Mouse (Mus musculus): ENCODE data around the gene 2810004N23Rik. TPM values are rescaled to one million over a fixed set of nuclear protein-coding genes. Genes with fewer than 3 reads are reported as not detected.

The 2810004N23Rik gene
- 10 to 100 TPM; 44.8 to 47.4 TPM for total RNA-seq (2021)

DNA sequence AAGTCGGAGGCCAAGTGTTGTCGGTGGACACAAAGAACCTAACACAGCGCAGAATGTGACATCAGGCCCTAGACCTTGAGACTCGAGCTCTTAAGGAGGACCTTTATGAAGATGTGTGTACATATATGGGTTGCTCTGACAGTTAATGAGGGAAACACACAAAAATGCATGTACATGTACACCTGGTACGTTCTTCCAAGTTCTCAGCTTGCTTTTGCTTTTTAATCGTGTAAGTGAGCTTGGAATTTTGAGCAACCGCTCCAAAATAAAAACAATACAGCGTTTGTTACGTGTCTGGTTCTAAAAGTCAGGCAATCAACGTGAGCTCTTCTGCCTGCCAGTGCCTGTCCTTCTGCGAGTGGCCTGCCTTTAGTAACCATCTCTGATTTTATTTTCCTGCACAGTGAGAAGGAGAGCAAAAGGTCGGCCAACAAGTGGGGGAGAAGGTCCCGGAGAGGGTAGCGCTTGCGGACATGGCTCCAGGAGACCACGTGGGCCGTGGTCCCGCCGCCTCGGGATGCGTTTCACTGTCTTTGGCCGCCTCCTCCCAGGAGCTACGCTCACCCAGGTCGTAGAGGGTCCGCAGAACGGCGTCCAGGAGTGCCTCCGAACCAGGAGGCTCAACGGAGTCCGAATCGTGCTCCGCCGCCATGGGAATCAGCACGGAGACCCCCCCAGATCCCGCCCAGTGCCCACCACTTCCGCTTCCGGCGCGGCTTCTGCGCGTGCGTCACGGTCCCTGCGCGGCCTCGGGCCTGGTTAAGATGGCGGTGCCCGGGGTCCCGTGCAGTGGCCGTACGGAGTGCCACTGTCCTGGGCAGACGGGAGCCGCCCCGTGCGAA, at the start of gene 2810004N23Rik, which contains the start of gene Gnpat:
2810004N23Rik (minus strand) TSS at position 800 of the 842 bp plus-strand sequence.
Gnpat (plus strand) TSS at position 713 of the 842 bp plus-strand sequence.
- intact Hi-C loops (cut with DNase I) = no loop called here
- peak; percentile 95 to 98 for DNase-seq

DNA sequence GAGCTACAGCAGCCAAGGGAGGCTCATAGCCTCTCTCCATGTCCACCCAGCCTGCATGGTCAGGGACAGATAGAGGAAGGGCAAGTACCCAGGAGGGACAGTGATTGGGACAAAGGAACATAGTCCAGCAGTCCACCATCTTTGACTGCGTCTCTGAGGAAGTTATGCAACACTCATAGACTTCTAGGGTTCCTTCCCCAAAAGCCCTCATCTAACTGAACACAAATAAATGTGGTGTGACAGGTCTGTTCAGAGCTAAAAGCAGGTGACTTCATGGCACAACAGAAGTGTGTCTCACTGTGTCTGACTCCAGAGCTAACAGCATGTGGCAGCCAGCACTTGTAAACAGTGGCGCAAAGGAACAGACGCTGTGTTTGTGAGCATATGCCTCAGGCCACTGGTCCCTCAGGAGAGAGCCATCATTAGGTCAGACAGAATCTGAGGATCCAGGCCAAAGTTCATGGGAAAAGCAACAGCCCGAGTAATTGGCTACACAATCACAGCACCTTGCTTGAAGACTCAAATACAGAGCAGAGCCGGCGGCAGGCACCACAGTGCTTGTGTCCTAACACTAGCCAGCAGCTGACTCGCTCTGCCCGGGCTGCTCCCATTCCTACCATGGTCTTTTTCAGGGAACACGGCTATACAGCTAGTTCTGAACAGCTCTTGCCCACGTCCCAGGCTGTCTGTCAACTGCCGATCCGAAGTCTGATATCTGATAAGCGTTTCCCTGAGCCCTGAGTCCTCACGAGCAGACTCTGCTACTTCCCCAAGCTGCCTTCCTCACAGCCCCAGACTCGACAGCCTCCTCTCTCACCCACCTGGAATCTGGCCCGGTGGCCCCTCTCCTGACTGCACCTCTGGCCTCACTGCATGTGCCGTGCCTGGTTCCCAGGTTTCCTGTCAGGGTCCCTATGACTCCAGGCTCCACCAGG, 49.3 kb upstream of the 2810004N23Rik start:
- intact Hi-C loops (cut with DNase I) = loop anchor here (5.0 kb wide), 1 partner anchor 35 kb away; the partner anchor contains the start of gene Egln1
- no peak for DNase-seq

DNA sequence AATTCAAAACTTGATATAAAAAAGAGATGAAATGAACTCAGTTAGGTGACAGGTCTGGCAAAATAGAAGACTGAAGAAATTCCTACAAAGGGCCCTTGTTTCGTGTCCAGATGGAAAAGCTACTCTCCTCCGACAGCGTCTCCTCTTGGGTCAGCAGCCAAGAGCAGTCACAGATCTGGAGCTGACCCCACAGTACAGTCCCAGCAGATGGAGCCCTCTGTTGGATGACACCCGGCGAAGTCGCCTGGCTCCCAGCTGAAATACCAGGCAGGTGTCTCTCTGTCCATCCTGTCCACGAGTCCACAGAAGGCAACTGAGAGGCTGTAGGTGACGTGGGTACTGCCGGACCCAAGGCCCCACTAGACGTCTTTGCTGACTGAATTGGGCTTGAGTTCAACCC, 47.4 kb upstream of the 2810004N23Rik start:
- intact Hi-C loops (cut with DNase I) = loop anchor here (5.0 kb wide), 1 partner anchor 37 kb away; the partner anchor contains the start of gene Egln1
- DNase-seq = no peak

DNA sequence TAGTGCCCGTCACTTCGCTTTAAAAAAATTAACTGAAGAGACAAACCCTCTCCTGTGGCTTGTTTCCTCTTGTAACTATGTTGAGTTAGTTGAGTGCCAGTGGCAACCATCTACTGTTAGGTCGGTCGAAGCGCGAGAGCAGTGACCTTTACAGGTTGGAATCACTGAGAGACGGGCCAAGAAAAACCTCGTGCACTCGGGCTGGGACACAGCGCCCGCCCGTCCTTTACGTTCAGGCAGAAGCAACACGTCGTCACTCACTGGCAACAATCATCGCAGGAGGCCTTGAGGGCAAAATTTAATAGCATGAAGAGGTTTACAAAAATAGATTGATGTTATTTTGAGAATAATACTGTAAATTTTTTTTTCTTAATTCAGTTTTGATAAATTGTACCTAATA, 47.0 kb upstream of the 2810004N23Rik start:
- DNase-seq = no peak
- intact Hi-C loops (cut with DNase I) = loop anchor here (5.0 kb wide), 1 partner anchor 37 kb away; the partner anchor contains the start of gene Egln1

DNA sequence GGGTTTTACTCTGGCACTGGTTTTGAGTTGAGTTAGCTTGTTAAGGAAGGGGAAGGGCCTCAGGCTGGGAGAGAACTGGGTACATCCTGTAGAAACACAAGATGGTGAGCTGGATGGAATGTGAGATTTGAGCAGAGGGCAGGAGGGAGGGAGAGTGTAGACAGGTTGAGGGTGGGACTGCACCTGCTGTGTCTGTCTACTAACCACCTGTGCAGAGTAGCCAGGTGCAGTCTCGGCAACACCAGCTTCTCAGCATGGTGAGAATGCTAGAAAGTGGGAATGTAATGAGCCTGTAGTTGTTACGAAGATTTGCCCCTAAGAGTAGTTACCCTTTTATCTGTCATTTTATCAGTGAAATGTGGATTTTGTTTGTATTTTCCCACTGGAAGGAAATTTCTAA, 42.6 kb upstream of the 2810004N23Rik start:
- intact Hi-C loops (cut with DNase I) = no loop called here

DNA sequence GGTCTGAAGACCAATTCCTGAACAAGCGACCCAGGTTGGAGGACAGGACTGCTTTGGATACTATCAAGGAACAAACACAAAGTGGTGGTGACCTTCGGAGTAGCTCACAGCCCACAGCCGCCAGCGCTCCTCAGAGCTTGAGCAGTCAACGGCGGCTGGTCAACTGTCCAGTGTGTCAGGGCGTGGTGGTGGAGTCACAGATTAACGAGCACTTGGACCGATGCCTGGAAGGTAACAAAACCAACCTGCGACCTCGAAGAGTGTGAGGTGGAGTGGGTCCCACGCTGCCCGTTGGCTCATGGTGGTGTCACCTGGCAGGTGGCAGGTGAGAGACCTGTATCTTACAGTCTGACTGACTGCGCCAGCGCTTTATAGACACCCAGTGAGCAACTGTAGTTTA, 40.3 kb upstream of the 2810004N23Rik start:
- DNase-seq = no peak
- intact Hi-C loops (cut with DNase I) = no loop called here

More for the DNA sequence above, 42.6 kb upstream of the 2810004N23Rik start:
- no peak for DNase-seq

DNA sequence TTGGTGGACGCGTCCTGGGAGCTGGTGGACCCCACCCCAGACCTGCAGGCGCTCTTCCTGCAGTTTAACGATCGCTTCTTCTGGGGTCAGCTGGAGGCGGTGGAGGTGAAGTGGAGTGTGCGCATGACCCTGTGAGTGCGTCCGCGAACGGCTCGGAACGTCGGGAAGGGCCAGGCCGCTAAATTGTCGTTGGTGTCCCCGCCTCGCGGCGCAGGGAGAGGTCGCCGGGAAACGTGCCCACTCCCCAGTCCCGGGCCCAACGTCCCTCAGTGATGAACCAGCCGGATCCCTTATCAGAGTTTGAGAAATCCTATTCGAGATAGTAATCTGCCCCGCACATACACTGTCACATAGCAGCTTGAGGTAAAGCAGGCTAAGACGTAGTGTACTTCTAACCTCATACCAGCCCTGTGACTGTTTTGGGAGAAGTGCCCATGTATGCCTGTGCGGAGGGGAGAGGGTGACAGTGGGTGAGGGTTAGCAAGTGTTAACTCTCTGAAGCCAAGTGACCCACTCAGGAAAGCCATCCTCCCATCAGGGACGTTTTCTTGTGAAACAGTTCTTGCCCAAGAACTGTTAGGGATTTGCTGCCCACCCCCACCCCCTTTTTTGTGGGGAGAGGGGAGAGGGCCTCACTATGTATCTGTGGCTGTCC, 35.5 kb upstream of the 2810004N23Rik start:
- intact Hi-C loops (cut with DNase I) = loop anchor here (10.0 kb wide), 1 partner anchor 174 kb away; the partner anchor contains the start of genes Arv1 and Ttc13
- DNase-seq = peak in 1 of 2 experiments; percentile 25

DNA sequence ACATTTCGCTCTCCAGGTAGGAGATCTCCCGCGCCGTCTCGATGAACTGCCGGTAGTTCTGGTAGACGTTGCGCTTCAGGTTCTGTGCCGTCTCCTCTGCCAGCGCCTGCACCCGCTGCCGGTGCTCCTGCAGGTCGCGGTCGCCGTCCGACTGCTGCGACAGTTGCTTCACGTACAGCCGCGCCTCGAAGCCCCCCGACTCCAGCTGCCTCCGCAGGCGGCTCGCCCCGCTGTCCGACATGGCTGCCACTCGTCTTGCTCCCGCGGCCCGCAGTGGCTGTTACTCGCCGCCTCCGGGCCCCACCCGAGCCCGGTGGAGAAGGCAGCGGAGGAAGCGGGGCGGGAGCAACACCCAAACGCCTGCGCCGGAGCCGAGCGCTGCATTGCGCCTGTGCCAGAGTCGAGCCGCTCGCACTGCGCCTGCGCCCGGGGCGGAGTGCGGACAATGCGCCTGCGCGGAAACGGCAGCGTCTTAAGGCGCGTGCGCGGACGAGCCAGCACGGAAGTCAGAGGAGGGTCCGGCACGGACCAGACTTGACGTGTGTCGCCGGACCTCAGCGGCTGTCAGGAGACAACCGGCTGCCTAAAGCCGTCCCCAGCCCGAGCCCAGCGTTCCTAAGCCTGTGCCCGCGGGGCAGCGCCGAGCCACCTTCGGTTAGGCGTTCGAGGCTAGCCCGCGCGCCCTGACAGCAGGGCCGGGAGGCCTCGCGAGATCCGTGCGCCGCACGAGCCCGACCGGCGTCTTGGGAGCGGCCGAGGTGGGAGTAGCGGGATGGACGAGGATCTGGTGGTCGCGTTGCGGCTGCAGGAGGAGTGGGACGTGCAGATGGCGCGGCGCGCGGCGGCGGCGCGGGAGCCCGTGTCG, 34.7 kb upstream of the 2810004N23Rik start, which contains the start of the genes Exoc8 and Sprtn:
Exoc8 (minus strand) TSS at position 320 of the 865 bp plus-strand sequence.
Sprtn (plus strand) TSS at position 501 of the 865 bp plus-strand sequence.
- DNase-seq = peak; percentile 99 to 100
- intact Hi-C loops (cut with DNase I) = loop anchor here (1.0 to 10.0 kb wide), 5 partner anchors 33 to 173 kb away; partner anchors contain the start of genes Arv1, Egln1, Tsnax and Ttc13

DNA sequence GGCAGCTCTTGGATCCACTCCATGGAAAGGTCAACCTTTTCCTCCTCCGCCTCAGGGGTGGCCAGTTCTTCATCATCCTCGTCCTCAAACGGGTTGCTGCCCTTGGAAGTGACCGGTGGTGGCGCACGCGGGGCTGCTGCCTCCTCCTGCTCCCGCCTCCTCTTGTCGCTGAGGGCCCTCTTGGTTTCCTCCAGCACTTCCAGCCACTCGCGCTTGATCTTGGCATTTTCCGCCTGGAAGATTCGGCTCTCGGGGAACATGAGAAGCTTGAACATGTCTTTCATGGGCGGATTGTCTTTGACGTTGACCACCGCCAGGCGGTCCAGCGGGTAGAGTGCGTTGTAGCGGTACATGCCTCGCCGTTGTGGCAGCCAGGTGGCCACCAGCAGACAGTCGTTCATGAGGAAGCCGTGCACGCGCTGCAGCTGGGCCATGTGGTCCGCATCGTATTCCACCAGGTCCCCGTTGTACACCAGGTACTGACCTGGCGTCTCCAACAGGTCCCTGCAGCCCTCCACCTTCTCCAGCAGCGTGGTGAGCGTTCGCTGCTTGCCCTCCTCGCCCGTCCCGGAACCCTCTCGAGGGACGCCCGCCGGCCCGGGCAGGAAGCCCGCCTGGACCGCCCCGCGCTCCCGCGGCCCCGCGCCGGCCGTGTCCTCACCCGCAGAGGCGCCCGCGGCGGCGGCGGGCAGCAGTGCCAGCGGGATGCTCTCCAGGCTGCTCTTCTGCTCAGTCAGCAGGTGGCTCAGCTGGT, 33.9 kb upstream of the 2810004N23Rik start:
- peak; percentile 76 to 77 for DNase-seq
- intact Hi-C loops (cut with DNase I) = loop anchor here (1.0 to 10.0 kb wide), 5 partner anchors 32 to 172 kb away; partner anchors contain the start of genes Arv1, Egln1, Tsnax and Ttc13

DNA sequence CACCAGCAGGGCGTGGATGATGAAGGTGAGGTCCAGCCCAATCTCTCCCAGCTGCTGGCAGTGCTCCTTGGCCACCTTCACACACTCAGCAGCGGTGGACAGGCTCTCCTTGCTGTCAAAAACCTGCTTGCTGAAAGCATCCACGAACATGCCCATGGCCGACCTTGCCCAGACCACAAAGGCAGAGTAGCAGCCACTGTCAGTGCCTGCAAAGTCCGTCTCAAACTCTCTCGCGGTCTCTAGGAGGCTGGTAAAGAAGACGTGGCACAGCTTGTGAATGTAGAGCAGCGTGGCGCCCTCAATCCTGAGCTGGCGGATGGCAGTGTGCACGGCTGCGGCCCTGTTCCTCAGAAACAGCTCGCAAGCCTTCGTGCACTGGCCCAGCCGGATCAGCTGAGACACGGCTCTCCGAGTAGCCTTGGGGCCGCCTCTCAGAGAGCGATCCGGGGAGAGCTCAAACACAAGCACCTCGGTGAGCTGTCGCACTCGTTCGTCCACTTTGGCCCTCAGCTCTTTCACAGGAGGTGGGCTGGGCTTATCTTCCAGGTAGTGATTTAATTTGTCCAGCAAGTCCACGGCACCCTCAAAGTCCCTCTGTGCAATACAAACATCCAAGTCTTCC, 33.2 kb upstream of the 2810004N23Rik start:
- intact Hi-C loops (cut with DNase I) = loop anchor here (2.0 to 10.0 kb wide), 4 partner anchors 31 to 171 kb away; partner anchors contain the start of genes Arv1, Tsnax and Ttc13
- no peak for DNase-seq

DNA sequence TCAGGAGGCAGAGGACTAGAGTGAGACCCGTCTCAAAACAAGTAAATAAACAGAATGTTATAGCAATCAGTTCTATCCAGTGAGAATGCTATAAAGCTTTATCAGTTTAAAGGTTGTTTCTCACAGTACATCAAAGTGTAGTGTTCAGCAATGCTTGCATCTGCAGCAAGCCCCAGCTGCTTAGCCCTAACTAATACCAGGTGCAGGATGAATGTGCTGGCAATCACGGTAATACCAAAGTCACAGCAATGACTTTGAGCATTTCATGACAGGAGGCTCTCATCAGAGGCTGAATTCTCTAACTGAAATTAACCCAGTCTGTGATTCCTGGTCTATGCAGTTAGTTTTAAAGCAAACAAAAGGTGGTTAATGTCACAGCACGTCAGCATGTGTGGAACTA, 29.7 kb upstream of the 2810004N23Rik start:
- intact Hi-C loops (cut with DNase I) = loop anchor here (10.0 kb wide), 1 partner anchor 168 kb away; the partner anchor contains the start of genes Arv1 and Ttc13

DNA sequence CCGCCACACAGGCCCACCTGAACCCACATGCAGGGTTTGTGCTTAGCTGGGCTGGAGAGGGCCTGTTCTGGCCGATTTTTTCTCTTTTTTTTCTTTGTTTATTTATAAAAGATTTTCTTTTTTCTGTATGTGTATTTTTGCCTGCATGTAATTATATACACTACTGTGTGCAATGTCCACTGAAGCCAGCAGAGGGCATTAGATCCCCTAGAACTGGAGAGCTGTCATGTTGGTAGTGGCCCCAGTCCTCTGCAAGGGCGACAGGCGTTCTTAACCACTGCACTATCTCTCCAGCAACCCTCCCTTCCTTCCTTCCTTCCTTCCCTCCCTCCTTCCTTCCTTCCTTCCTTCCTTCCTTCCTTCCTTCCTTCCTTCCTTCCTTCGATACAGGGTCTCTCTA, 25.5 kb upstream of the 2810004N23Rik start:
- intact Hi-C loops (cut with DNase I) = no loop called here
- DNase-seq = no peak

More for the DNA sequence above, 29.7 kb upstream of the 2810004N23Rik start:
- DNase-seq = no peak

DNA sequence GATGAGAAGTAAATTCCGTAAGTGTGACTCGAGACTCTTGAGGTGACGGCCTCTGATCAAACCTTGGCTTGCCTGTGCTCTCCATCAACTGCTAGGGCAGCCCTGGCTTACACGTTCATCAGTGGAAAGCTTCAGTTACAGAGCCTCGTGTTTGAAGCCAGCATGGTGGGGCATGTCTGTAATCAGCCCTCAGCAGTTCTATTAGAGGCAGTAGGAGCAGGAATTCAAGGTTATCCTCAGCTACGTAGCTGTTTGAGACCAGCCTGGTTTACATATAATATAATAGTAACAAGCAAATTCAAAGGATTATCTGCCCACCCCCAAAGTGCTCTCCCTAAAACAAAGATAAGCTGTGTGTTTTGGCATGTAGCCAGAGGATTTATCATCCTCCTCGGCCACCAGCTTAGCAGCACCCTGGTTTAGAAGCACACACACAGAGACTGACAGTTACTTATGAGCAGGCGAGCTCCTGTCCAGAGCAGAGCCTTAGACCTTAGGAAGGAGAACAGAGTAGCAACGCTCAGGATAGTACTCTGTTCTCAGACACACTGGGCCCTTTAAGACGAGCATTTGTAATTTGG, 16.1 kb upstream of the 2810004N23Rik start:
- intact Hi-C loops (cut with DNase I) = no loop called here
- no peak for DNase-seq

DNA sequence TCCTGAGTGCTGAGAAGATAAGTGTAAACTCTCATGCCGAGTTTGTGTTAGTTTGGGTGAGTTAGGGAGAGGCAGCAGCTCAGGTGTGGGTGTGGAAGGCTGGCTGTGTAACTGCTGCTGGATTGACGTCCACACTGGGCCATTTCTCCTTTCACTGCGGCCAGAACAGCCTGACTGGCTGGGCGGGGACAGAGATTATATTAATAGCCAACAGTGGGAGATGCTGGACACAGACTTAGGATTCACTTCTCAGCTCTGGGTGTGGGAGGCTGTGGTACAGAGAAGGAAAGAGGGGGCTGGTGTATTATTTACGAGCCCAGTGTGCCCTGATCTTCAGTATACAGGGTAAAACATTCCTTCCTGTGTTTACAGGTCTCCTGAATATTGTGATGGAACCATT, 15.2 kb upstream of the 2810004N23Rik start:
- intact Hi-C loops (cut with DNase I) = no loop called here
- DNase-seq = no peak

DNA sequence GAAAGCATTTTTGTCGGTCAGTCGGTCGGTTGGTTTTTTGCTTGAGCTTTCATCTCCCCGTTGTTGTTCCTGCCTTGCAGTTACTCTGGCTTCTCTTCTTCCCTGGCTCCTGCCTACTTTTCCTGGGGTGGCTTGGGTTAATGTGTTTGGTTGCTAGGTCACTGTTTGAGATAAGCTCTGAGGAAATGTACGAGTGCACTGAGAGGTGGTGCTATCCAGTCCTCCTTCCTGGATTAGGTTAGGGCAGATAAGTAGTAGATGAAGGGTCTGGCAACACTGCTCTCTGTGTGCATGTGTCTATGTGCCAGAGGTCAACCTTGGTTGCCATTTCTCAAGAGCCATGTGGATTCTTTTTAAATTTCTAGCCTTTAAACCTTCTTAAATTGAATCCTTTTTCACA, 9.8 kb upstream of the 2810004N23Rik start:
- intact Hi-C loops (cut with DNase I) = no loop called here
- DNase-seq = no peak

DNA sequence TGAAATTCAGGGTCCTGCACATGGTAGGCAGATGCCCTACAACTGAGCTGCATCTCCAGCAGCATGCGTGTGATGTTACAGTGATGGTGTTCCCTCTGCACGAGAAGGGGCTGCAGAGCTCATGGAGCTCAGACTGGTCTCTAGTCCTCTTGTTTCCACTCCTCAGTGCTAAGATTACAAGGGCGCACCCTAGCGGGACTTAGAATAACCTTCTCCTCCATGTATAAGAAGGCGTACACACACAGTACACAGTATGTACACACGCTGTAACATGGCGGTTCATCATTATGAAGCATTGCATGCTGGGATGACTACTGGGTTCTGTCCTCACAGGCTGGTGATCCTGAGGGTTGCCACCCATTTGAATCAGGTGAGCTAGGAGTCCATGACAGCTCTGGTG, 9.2 kb upstream of the 2810004N23Rik start:
- no peak for DNase-seq
- intact Hi-C loops (cut with DNase I) = no loop called here

DNA sequence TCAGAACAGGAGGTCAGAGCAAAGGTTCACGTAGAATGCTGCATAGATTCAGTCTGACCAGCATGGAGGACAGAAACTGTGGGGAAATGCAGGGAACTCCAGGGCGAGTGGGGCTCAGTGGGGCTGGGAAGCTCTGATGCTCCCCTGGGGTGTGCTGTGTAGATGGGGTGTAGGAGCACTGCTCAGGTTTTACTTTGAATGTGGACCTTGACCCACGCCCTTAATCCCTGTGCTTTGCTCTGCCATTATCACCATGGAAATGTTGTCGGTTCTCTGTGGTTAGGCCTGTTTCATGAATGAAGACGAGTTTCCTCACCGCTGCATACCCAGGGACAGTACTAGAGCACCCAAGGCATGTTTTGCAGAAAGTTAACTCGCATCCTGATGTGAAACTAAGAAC, 8.6 kb upstream of the 2810004N23Rik start:
- no peak for DNase-seq
- intact Hi-C loops (cut with DNase I) = no loop called here

All from heart, postnatal 36 days (tissue).